Mouse (Mus musculus) liver, postnatal 0 days (tissue): ENCODE data around the gene Fut8. TPM values are rescaled to one million over a fixed set of nuclear protein-coding genes. Genes with fewer than 3 reads are reported as not detected.
A peak's percentile ranks its signal among the peaks of the same experiment; 100 is the strongest.

ENCODE experiments used
- ATAC-seq: fragments of 200-750 bp; cut with Nextera tagmentation; 2 replicates; pipeline ENCODE4 v1.8.0; 2017; ENCODE audit warnings: mild to moderate bottlenecking, moderate library complexity
- DNase-seq: peaks from one replicate; pipeline ENCODE4 v3.0.0-alpha.2; 2016
- H3K27ac ChIP-seq: fragments of 300-500 bp; sonication (generic); 2 replicates; pipeline ENCODE4 v1.5.1; 2014; ENCODE audit warnings: antibody characterized with exemption, moderate library complexity, mild to moderate bottlenecking, low read depth
- H3K27me3 ChIP-seq: fragments of 300-500 bp; sonication (generic); 2 replicates; pipeline ENCODE4 v1.6.1; 2014; ENCODE audit warnings: low read length, control low read depth, mixed read lengths; ENCODE audit not compliant: insufficient read depth
- H3K36me3 ChIP-seq: fragments of 300-500 bp; sonication (generic); replicated peaks from 2 replicates; pipeline ENCODE4 v1.6.1; 2014; ENCODE audit warnings: mild to moderate bottlenecking, control low read depth, low read length, moderate library complexity, mixed read lengths; ENCODE audit not compliant: insufficient read depth
- H3K4me1 ChIP-seq: fragments of 300-500 bp; sonication (generic); 2 replicates; pipeline ENCODE4 v1.6.1; 2014; ENCODE audit warnings: antibody characterized with exemption, mild to moderate bottlenecking, control low read depth; ENCODE audit not compliant: insufficient read depth
- H3K4me2 ChIP-seq: fragments of 300-500 bp; sonication (generic); 2 replicates; pipeline ENCODE4 v1.6.1; 2014; ENCODE audit warnings: low read depth, mild to moderate bottlenecking, low read length, moderate library complexity, mixed read lengths
- H3K4me3 ChIP-seq: fragments of 300-500 bp; sonication (generic); 2 replicates; pipeline ENCODE4 v1.5.1; 2014; ENCODE audit warnings: low read depth, low read length
- H3K9ac ChIP-seq: fragments of 300-500 bp; sonication (generic); replicated peaks from 2 replicates; pipeline ENCODE4 v1.6.1; 2014; ENCODE audit warnings: mild to moderate bottlenecking, moderate library complexity
- H3K9me3 ChIP-seq: fragments of 300-500 bp; sonication (generic); 2 replicates; pipeline ENCODE4 v1.6.1; 2016; ENCODE audit warnings: mild to moderate bottlenecking, control low read depth, low read length, mixed read lengths
- CTCF ChIP-seq: sonication (generic); IDR thresholded peaks from 2 replicates; pipeline ENCODE4 v1.5.1; 2016; ENCODE audit warnings: antibody characterized with exemption, low read depth
- EP300 ChIP-seq: IDR thresholded peaks from 2 replicates; pipeline ENCODE4 v1.6.1; 2016; ENCODE audit warnings: antibody characterized with exemption, low read depth, mild to moderate bottlenecking
- WGBS: fragments of 180-500 bp; shearing (Covaris S2); extraction: QIAGEN DNeasy Blood & Tissue Kit; methylation state at CpG from one replicate; pipeline ENCODE4 v1.1.7; 2014; ENCODE audit not compliant: insufficient replicate concordance; 5-methylcytosine and 5-hydroxymethylcytosine counted together
- polyA plus RNA-seq: library from polyadenylated mRNA; unstranded; fragments of >200 nt; fragmentation: Nextera tagmentation; extraction: Ambion mirVana; gene quantifications from 2 replicates; pipeline ENCODE4 v1.2.1, GENCODE M21; 2015

Gene Fut8
- polyA plus RNA-seq, 1 experiment from 2014 or later: 8.6 TPM

- no peak for ATAC-seq
These were observed 12.2 kb upstream of the Fut8 start for GRCm38 (mm10) chr12:77225727-77226126.

GRCm38 (mm10) chr12:77235958-77236357, 2.0 kb upstream of the Fut8 start:
- H3K27ac ChIP-seq: no peak overlapping the region
- TF ChIP-seq EP300 (no peak), CTCF (no peak)
- H3K27me3 ChIP-seq: no peaks in the 10 kb centered on the region
- DNase-seq (no peak), ATAC-seq (no peak)
- 0 out of 2 replicates have a peak, but pooled peaks cover 5% of the 10 kb centered on the region for H3K4me1 ChIP-seq
- H3K9ac ChIP-seq: no peak overlapping the region
- H3K4me2 ChIP-seq: no peak overlapping the region
- H3K9me3 ChIP-seq: no peaks in the 10 kb centered on the region
- 66% methylated on average over 4 of the region's 4 CpGs for WGBS
- no peaks in the 10 kb centered on the region for H3K36me3 ChIP-seq
- no peak overlapping the region for H3K4me3 ChIP-seq

More at GRCm38 (mm10) chr12:77225727-77226126, 12.2 kb upstream of the Fut8 start:
- TF ChIP-seq CTCF (no peak), EP300 (no peak)
- 61% methylated on average over 3 of the region's 3 CpGs for WGBS
- no peak for DNase-seq
- Histone ChIP-seq H3K27ac (no peak overlapping the region), H3K9me3 (no peaks in the 10 kb centered on the region), H3K4me3 (no peak overlapping the region), H3K4me2 (no peak overlapping the region), H3K36me3 (no peaks in the 10 kb centered on the region), H3K9ac (no peak overlapping the region), H3K4me1 (no peaks in the 10 kb centered on the region), H3K27me3 (no peaks in the 10 kb centered on the region)

GRCm38 (mm10) chr12:77238531-77239389, 835 bp downstream of the Fut8 start:
- peak; percentile 83 for ATAC-seq
- under 1% methylated on average over 77 of the region's 120 CpGs for WGBS
- peak overlapping the region; percentile 94 for H3K4me2 ChIP-seq

DNA sequence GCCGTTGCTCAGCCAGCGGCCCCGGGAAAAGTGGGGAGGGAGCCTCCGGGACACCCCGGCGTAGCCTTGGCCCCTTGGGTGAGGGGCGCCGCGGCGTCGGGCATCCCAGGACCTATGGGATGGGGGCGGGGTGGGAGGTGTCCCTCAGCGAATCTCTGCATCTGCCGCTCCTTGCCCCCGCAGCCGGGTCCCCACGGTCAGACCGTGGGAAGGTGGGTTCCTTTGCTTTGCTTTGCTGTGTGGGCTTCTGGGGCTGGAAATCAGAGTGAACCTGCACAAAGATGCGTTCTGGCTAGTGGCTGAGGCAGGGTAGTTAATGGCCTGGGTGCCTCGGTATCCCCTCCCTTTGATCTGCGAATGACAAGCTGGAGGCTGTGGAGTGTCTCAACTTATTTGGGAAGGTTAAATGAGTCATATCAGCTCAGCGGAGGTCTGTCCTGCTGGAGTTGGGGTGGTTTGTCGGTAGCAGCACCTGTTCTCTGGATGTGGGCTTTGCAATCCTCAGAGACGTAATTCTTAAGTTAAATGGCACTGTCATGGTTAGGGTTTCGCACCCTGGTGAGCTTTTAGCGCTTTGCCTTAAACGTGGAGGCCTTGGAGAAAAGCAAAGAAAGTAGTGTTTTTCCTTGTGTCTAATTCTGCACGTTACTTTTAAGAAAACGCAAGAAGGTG, 1.6 kb downstream of the Fut8 start:
- ATAC-seq (no peak), DNase-seq (no peak)
- TF ChIP-seq EP300 (no peak), CTCF (no peak)
- Histone ChIP-seq H3K27me3 (no peaks in the 10 kb centered on the region), H3K9me3 (no peaks in the 10 kb centered on the region), H3K36me3 (no peaks in the 10 kb centered on the region), H3K27ac (peak overlapping the region; percentile 88), H3K4me2 (peak overlapping the region; percentile 94), H3K4me3 (peak overlapping the region; percentile 72), H3K4me1 (0 out of 2 replicates have a peak, but pooled peaks cover 5% of the 10 kb centered on the region), H3K9ac (peak overlapping the region; percentile 82)
- WGBS: 1% methylated on average over 23 of the region's 29 CpGs

More at GRCm38 (mm10) chr12:77238531-77239389, 835 bp downstream of the Fut8 start:
- peak; percentile 88 for DNase-seq
- Histone ChIP-seq H3K4me3 (peak overlapping the region; percentile 72), H3K27ac (peak overlapping the region; percentile 88), H3K36me3 (no peaks in the 10 kb centered on the region), H3K9me3 (no peaks in the 10 kb centered on the region), H3K4me1 (0 out of 2 replicates have a peak, but pooled peaks cover 5% of the 10 kb centered on the region), H3K27me3 (no peaks in the 10 kb centered on the region), H3K9ac (peak overlapping the region; percentile 82)
- TF ChIP-seq EP300 (no peak), CTCF (peak; percentile 45)

DNA sequence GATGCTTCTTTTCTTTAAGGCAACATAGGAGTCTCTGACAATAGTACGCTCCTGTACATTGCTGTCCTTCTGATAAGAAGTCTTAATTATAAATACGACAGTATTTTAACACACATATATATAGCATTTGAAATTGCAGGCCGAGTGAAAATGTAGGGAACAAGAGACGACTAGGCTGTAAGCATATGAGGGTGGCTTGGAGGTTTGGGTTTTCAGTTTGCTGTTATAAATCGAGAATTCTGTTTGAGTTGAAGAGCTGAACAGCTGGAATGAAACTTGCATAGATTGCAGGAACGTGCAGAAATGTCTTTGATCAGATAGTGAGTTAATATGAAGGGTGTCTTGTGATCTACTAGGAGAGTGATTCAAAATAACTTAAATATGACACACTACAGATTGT, 2.4 kb downstream of the Fut8 start:
- Histone ChIP-seq H3K4me1 (0 out of 2 replicates have a peak, but pooled peaks cover 5% of the 10 kb centered on the region), H3K4me3 (peak overlapping the region; percentile 8; the same call in 1 of the 2 replicates), H3K9me3 (no peaks in the 10 kb centered on the region), H3K9ac (no peak overlapping the region), H3K27ac (no peak overlapping the region), H3K36me3 (no peaks in the 10 kb centered on the region), H3K27me3 (no peaks in the 10 kb centered on the region), H3K4me2 (peak overlapping the region; percentile 94)
- TF ChIP-seq EP300 (no peak), CTCF (no peak)
- ATAC-seq (no peak), DNase-seq (no peak)
- 23% methylated on average over 6 of the region's 6 CpGs for whole genome bisulfite sequencing

DNA sequence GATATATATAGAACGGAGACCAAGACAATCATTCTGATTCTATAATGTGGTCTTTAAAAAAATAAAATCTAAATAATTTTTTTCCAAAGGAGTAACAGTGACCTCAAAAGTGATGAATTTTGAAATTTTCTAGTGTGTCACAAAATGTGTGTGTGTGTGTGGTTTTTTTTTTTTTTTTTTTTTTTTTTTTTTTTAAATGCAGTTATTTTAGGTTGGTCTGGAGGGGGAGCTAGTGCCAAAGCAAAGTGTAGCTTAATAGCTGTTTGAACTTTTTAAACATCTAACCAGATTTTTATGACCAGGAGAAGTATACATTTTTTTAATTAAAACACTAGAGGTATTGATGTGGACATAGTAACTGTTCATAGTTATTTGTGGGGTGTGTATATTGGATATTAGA, 2.9 kb downstream of the Fut8 start:
- Histone ChIP-seq H3K4me2 (no peak overlapping the region), H3K36me3 (no peaks in the 10 kb centered on the region), H3K27me3 (no peaks in the 10 kb centered on the region), H3K27ac (no peak overlapping the region), H3K4me1 (0 out of 2 replicates have a peak, but pooled peaks cover 5% of the 10 kb centered on the region), H3K9me3 (no peaks in the 10 kb centered on the region), H3K4me3 (no peak overlapping the region), H3K9ac (no peak overlapping the region)
- DNase-seq (peak; percentile 23), ATAC-seq (no peak)
- no peak for TF ChIP-seq EP300
- peak; percentile 55 for TF ChIP-seq CTCF
- WGBS: 47% methylated on average over 1 of the region's 1 CpGs
